Comparison of ENCODE assay signal across 8 mouse cellular contexts in the genomic region with DNA sequence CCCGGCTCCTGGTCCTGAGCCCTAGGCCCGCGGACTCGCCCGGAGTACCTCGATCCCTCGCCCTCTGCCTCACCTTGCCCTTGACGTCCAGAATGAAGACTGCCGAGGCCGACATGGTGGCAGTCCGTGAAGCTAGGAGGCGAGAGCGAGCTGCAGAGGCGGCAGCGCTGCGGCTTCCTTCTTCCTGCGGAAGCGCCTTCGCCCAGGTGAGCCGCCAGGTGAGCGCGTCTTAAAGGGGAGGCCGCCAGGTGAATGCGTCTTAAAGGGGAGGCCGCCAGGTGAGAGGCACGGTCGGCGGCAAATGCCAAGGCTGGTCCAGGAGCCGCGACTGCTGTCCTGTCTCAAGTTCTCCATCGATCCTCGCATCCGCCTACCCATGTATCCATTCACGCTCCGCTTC. TPM values are rescaled to one million over a fixed set of nuclear protein-coding genes. Genes with fewer than 3 reads are reported as not detected.
DNase-seq lines count a peak whose midpoint lies in the region; ATAC-seq lines count a peak whose summit lies in the region.

A gene (minus strand): TSS at position 204 of the 400 bp plus-strand sequence.

- H3K27me3 ChIP-seq in intestine, embryonic 14.5 days (replicated peaks; ENCODE audit: control insufficient read depth, insufficient read depth, low read length), result peaks cover 14% of the 10 kb centered on the region

- no peak within 1 kb of the TSS for H3K27ac ChIP-seq in intestine, embryonic 14.5 days (ENCODE audit: low read depth)

- H3K36me3 ChIP-seq in intestine, embryonic 14.5 days (ENCODE audit: control insufficient read depth, insufficient read depth, low read length), result no peaks in the 10 kb centered on the region

- peak within 1 kb of the TSS; percentile 37 for H3K4me2 ChIP-seq in intestine, embryonic 14.5 days (ENCODE audit: low read length)

- peak; percentile 47 for ATAC-seq in intestine, embryonic 14.5 days (replicated peaks; ENCODE audit: low FRiP score, low TSS enrichment, low read depth)

- no peak for DNase-seq in thymus, postnatal 0 days (ENCODE audit: low spot score)
- DNase-seq in thymus, postnatal 14 days, result no peak
- peak; percentile 83 for DNase-seq in intestine, embryonic 14.5 days (ENCODE audit: low spot score)
- peak; percentile 74 to 82 for DNase-seq in lung, adult 18-20 months
- DNase-seq in urinary bladder, postnatal 14 days (ENCODE audit: low spot score), result peak; percentile 82
- no peak for DNase-seq in right cerebral cortex, postnatal 4 days
- DNase-seq in layer of hippocampus, adult 11-12 months (ENCODE audit: low spot score), result no peak
- DNase-seq in heart, adult 8-10 months (ENCODE audit: low spot score), result no peak

- no peak within 1 kb of the TSS for H3K9ac ChIP-seq in intestine, embryonic 14.5 days (ENCODE audit: low read length)

- 8% methylated on average over 34 of the region's 35 CpGs for WGBS in intestine, embryonic 14.5 days

- no peaks in the 10 kb centered on the region for H3K9me3 ChIP-seq in intestine, embryonic 14.5 days (ENCODE audit: control insufficient read depth, low read length)

- no peaks in the 10 kb centered on the region for H3K4me1 ChIP-seq in intestine, embryonic 14.5 days (replicated peaks; ENCODE audit: control insufficient read depth, insufficient read depth, low read length)

- peak within 1 kb of the TSS; percentile 42 for H3K4me3 ChIP-seq in intestine, embryonic 14.5 days (ENCODE audit: low read depth, low read length)

RNA-seq across cellular contexts. Expression of the gene that starts here (rescaled TPM):
- 20.2 and 21.0 TPM in 2 replicates for polyA plus RNA-seq in thymus, postnatal 0 days (2015; fragmentation: Nextera tagmentation; extraction: Ambion mirVana)
- polyA plus RNA-seq in intestine, embryonic 14.5 days (2014; fragmentation: Nextera tagmentation; extraction: Ambion mirVana), result 69.6 and 75.8 TPM in 2 replicates
- not detected for total RNA-seq in heart, adult 8-10 months (2022)

Comparison
In these comparisons a context has a peak if more than half of its experiments do, and no peak if none do; other contexts are left out.
1. DNase-seq: peak in intestine, embryonic 14.5 days (single experiment), lung, adult 18-20 months (2 of 2) and urinary bladder, postnatal 14 days (single experiment); none in thymus, postnatal 0 days (single experiment), thymus, postnatal 14 days (single experiment), right cerebral cortex, postnatal 4 days (single experiment), layer of hippocampus, adult 11-12 months (single experiment) and heart, adult 8-10 months (single experiment).